Mouse (Mus musculus): ENCODE data around the gene Gm42715.

Gm42715 gene

DNA sequence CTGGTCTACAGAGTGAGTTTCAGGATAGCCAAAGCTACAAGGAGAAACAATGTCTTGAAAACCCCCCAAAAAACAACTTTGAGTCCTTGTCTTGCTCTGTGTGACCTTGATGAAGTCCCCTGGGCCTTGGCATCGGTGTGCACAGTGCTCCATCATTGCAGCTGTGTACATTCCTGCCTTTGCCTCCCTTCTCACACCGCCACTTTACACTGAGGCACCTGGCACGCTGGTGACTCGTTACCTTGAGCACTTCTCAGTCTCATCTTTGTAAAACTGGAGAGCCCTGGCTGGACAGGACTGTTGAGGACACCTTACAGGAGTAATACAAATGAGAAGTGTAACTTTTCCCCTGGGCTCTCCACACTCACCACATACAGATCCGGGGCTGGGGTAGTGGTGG lies 67.8 kb downstream of the Gm42715 start:
- no peak for DNase-seq

DNA sequence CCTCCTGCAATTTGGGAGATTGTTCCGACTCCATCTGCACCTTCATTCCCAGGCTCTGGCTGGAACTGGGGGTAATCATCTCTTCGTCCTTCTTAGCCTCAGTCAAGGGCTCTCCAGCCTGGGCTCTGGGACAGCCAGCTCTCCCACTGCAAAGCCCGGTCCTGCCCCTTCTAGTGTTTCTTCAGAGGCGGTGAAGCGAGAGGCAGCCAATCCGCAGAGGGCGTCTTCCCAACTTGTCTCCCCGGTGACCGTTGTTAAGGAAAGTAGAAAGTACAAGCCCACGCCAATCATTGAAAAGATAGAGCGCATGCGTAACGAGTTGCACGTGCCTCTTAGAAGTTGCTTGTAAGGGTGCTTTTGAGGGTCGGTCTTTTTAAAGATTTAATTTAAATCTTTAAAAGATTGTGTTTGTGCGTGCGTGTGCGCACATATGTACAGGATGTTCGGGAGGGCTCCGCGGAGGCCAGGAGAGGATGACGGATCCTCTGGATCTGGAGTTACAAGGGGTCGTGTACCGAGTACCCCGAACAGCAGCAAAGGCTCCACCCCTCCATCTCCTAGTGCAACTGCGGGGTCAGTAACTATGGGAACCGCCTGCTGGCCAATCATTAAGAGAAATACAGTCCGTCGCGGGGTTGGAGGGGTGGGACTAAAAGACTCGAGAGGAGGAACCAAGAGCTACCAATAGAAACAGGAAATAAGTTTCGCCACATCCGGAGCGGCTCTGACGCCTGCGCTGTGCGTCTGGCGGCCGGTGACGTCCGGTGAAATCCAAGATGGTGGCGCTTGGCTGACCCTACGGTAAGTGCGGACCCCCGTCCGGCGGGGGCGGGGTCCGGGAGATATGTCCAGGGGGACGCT lies 68.9 kb downstream of the Gm42715 start, which contains the start of the genes Ccdc189 and Rnf40:
TSS of gene Ccdc189 (minus strand) at position 585 of the 861 bp plus-strand sequence.
TSS of gene Rnf40 (plus strand) at position 757 of the 861 bp plus-strand sequence.
- DNase-seq, result peak; percentile 97

DNA sequence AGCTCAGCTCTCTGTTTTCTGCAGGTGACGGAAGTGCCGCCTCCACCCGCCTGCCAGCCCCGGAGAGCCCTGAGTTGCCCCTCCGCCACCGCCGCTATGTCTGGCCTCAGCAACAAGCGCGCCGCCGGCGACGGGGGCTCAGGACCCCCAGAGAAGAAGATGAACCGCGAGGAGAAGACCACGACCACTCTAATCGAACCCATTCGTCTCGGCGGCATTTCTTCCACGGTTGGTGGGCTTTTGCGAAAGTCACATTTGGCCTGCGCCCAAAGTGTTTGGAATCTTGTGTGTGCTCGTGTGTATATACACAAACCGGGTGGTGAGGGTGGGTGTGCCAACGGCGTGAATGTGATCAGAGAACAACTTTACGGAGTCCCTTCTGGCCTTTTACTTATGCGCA lies 69.5 kb downstream of the Gm42715 start:
- no peak for DNase-seq

- DNase-seq, result no peak
These were observed 70.3 kb downstream of the Gm42715 start for GRCm38 (mm10) chr7:127589637-127590036.

- no peak for DNase-seq
These were observed 71.7 kb downstream of the Gm42715 start for GRCm38 (mm10) chr7:127591108-127591507.

DNA sequence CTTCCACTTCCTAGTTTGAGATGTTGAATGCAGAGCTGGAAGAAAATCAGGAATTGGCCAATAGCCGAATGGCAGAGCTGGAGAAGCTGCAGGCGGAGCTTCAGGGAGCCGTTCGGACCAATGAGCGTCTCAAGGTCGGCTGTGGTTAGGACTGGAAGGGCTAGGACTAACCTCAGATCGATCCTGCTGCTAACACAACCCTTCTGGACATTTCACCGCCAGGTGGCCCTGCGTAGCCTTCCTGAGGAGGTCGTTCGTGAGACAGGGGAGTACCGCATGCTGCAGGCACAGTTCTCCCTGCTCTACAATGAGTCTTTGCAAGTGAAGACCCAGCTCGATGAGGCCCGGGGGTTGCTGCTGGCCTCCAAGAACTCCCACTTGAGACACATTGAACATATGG lies 73.2 kb downstream of the Gm42715 start:
- DNase-seq, result no peak

- DNase-seq, result no peak
These were observed 77.4 kb downstream of the Gm42715 start for GRCm38 (mm10) chr7:127596747-127597146.

GRCm38 (mm10) chr7:127600612-127601011 lies 81.2 kb downstream of the Gm42715 start:
- no peak for DNase-seq

- DNase-seq, result no peak
These were observed 82.4 kb downstream of the Gm42715 start for GRCm38 (mm10) chr7:127601735-127602134.

GRCm38 (mm10) chr7:127602903-127603302 lies 83.5 kb downstream of the Gm42715 start:
- DNase-seq, result no peak

DNA sequence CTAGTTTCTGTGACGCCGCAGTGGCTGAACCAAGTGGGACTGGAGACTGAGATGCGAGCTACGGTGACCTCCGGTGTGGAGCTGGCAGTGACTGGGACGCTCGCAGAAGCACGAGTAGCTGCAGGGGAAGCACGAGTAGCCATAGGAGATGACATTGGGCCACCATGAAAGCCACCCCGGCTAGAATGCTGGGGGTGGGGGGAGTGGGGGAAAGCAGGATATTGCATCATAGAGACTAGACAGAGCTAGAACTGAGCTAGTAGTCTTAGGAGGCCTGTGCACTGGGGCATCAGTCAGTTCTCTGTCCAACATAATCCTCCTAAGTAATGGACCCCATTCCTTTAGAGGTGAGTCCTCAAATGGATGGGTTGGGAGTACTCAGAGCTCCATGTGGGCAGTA lies 84.9 kb downstream of the Gm42715 start:
- DNase-seq, result no peak

GRCm38 (mm10) chr7:127607150-127607549 lies 87.8 kb downstream of the Gm42715 start:
- no peak for DNase-seq

DNA sequence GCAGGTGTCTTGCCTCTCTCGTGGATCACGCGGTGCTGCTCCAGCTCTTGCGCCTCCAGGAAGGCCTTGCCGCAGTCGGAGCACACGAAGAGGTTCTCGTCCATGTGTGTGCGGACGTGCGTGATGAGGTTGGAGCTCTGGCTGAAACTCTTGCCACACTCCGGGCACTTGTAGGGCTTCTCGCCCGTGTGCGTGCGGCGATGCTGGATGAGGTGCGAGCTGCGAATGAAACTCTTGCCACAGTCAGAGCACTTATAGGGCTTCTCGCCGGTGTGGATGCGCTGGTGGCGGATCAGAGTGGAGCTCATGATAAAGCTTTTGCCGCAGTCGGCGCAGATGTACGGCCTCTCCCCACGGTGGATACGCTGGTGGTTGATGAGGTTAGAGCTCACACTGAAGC lies 91.6 kb downstream of the Gm42715 start:
- no peak for DNase-seq

DNA sequence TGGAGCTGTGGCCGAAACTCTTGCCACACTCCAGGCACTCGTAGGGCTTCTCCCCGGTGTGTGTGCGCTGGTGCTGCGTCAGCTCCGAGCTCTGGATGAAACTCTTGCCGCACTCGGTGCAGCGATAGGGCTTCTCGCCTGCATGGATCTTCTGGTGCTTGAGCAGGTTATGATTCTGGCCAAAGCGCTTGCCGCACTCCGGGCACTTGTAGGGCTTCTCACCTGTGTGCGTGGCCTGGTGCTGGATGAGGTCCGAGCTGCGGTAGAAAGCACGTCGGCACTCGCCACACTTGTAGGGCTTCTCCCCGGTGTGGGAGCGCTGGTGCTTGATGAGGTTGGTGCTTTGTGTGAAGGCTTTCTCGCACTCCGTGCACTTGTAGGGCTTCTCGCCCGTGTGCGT lies 92.2 kb downstream of the Gm42715 start:
- no peak for DNase-seq

DNA sequence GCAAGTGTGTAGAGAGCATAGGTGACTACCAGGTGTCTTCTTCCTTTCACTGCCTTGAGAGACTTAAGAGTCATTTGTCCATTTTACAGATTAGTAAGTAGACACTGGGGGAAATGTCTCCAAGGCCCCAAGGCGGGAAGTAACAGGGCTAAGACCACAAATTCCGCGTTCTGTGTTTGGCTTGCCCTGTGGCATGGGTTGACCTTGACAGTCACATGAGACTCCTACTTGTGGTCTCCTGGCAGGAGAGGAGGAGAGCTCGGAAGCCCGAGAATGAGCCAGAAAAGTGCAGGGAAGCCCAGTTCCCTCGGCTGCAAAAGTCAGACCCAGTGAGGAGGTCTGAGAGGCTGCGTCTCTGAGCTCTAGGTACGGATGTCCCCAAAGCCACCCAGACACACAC lies 94.1 kb downstream of the Gm42715 start:
- no peak for DNase-seq

- no peak for DNase-seq
These were observed 94.7 kb downstream of the Gm42715 start for GRCm38 (mm10) chr7:127614091-127614490.

DNA sequence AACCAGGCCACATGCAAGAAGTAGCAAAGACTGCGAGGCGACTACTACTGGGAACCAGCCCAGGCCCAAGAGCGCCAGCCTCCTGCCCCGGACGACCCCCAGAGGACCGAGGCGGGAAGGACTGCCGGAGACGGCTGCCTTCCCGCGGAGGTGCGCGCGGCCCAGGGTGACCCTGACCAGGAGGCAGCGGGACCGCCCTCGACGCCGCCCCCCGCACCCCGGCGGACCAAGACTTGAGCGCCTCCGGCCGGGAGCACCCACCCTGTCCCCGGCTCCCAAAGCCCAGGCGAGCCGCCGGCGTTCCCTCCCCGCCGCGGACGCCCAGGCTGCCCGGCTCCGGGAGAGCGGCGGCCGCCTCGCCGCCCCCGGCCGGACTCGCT lies 95.1 kb downstream of the Gm42715 start:
- DNase-seq, result no peak

DNA sequence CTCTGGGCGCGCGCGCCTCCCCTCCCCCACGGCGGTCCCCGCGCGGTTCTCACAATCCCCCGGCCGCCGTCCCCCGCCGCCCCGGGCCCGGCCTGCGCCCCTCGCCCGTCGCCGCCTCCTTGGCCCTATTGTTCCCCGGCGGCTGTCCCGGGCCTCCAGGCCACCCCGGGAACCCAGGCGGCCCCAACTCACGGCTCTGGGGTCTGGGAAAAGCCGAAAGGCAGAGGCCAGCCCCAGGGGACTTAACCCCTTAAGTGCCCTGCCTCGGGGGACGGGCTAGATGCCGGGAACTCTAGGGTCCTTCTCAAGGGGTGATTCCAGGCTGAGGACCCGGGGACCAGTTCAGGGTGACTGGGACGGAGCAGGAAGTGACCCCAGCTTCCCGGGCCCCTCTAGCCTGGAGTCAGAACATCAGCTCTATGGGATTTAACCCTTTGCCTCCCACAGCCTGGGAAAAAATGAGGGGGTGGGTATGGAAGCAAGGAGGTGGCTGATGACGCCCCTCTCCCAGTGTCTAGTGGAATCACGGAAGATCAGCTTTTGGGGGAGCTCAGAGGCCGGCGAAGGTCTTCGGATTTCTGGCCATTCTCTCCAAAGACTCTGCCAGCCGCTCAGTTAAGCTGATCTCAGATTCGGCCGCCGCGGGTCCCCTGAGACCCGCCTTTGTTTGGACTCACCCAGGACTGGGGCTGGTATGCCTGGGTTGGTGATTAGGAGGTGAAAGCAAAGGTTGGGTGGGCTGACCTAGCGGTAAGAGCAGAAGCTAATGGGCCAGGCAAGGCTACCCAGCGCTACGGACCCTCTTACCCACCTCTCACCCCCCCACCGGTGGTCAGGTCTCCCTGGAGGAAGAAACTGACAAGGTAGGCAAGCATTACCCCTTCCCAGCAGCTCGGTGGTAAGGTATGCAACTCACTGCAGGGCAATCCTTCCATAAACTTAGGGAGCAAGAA lies 95.8 kb downstream of the Gm42715 start, which contains the start of gene Zfp629:
TSS of gene Zfp629 (minus strand) at position 907 of the 953 bp plus-strand sequence.
- DNase-seq, result peak; percentile 75

- no peak for DNase-seq
These were observed 97.0 kb downstream of the Gm42715 start for GRCm38 (mm10) chr7:127616336-127616735.
